Mouse (Mus musculus): ENCODE data around the gene Gabrq.

Gene Gabrq

GRCm38 (mm10) chrX:72824776-72825588, at the start of gene Gabrq:
Gene Gabrq (plus strand): TSS chrX:72825178.
- no peak for DNase-seq (ENCODE audit: low read depth in 1 of 2, low spot score in 2 of 2)

GRCm38 (mm10) chrX:72788773-72789557, 36.0 kb upstream of the Gabrq start:
- no peak for DNase-seq (ENCODE audit: low read depth in 1 of 2, low spot score in 2 of 2)

DNA sequence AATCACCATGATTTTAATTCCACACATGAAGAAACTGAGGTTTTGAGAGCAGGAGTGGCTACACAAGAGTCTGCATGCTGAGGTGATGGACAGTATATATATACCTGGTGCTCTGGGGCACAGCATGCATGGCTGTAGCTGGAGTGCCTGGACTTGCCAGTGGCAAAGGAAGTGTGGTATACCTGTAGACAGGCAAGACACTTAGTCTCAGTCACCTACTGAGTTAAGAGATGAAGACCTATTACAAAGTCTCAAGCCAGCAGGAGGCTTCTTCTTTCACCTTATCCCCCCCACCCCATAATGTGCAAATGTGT, 35.5 kb upstream of the Gabrq start:
- DNase-seq (ENCODE audit: low read depth in 1 of 2, low spot score in 2 of 2) = no peak

DNA sequence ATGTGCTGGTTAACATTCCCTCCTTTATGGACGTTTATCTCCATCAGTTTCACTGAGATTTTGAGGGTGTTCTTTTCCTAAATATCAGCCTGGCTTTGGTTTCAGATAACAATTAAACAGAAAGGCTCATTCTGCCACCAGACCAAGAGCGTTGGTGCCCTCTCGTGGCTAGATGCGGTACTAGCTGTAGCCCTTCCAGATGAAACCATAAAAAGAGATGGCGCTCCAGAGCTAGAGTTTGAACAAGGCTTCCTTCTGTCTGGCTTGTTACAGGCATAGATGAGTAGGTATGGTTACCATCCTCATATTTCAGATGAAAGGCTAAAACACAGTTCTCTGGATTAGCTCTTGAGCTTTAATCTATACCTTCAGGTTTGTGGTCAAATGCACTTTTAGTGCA, 5.4 kb upstream of the Gabrq start:
- no peak for DNase-seq (ENCODE audit: low read depth in 1 of 2, low spot score in 2 of 2)

DNA sequence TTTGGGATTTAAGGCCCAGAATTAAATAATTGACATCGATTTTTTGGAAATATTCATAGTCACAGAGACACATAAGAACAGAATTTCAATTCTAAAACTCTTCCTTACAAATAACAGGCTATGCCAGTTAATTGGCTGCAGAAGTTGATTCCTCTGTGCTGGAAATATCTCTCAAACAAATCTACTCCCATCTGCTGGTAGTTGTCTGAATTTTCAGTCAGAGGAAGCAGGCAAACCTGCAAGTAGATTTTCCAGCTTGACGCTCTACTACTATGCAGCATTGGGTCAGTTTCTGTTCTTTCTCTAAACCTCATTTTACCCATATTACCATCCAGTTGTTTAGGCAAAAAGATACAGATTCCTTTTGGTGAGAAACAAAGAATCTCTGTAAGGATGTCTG, 1.7 kb upstream of the Gabrq start:
- no peak for DNase-seq (ENCODE audit: low read depth in 1 of 2, low spot score in 2 of 2)

- DNase-seq (ENCODE audit: low read depth in 1 of 2, low spot score in 2 of 2) = no peak
Measured at GRCm38 (mm10) chrX:72825589-72825905, 569 bp downstream of the Gabrq start.

Data from monocyte, adult 2 months (primary cell).